Mouse (Mus musculus) olfactory bulb, adult 2 months (tissue): ENCODE measurements at regions not wholly inside any gene's neighbourhood (a gene's known extent, or its start where the extent isn't known, plus 50 kb on each side); places are given as distances from the start of the nearest gene placed in this dataset.

Experiments
- H3K27ac ChIP-seq: fragments of 200-500 bp; 2 replicates; pipeline ENCODE4 v1.5.1; 2012; ENCODE audit warnings: low read depth, low read length; ENCODE audit not compliant: insufficient read depth
- H3K4me1 ChIP-seq: fragments of 200-500 bp; 2 replicates; pipeline ENCODE4 v1.6.1; 2012; ENCODE audit warnings: low read length; ENCODE audit not compliant: control insufficient read depth, insufficient read depth
- H3K4me3 ChIP-seq: fragments of 200-500 bp; 2 replicates; pipeline ENCODE4 v1.5.1; 2012; ENCODE audit warnings: mild to moderate bottlenecking, low read depth, low read length, moderate library complexity; ENCODE audit not compliant: insufficient read depth
- CTCF ChIP-seq: fragments of 200-500 bp; IDR thresholded peaks from 2 replicates; pipeline ENCODE4 v1.5.1; 2012; ENCODE audit warnings: low read depth, mild to moderate bottlenecking, low read length, moderate library complexity; ENCODE audit not compliant: insufficient read depth
- POLR2A ChIP-seq: fragments of 200-500 bp; IDR thresholded peaks from 2 replicates; pipeline ENCODE4 v1.6.1; 2012; ENCODE audit warnings: mild to moderate bottlenecking, low read depth, low read length, moderate library complexity; ENCODE audit not compliant: insufficient read depth
- WGBS: fragments of 180-500 bp; shearing (Covaris S2); methylation state at CpG from one replicate; pipeline ENCODE4 v1.1.7; 2018; 5-methylcytosine and 5-hydroxymethylcytosine counted together

GRCm38 (mm10) chr1:90380034-90380705, 176.4 kb downstream of the Ackr3 start:
- TF ChIP-seq CTCF (no peak), POLR2A (no peak)
- no peak overlapping the region for H3K4me3 ChIP-seq
- H3K4me1 ChIP-seq = no peaks in the 10 kb centered on the region
- WGBS = 81% methylated on average over 9 of the region's 9 CpGs
- no peak overlapping the region for H3K27ac ChIP-seq

GRCm38 (mm10) chr1:90382941-90383470, 179.2 kb downstream of the Ackr3 start:
- H3K27ac ChIP-seq = no peak overlapping the region
- no peak overlapping the region for H3K4me3 ChIP-seq
- TF ChIP-seq CTCF (no peak), POLR2A (no peak)
- H3K4me1 ChIP-seq = no peaks in the 10 kb centered on the region
- 93% methylated on average over 11 of the region's 11 CpGs for WGBS

- 87% methylated on average over 4 of the region's 4 CpGs for WGBS
- Histone ChIP-seq H3K4me3 (no peak overlapping the region), H3K4me1 (peaks cover under 1% of the 10 kb centered on the region), H3K27ac (no peak overlapping the region)
- no peak for TF ChIP-seq CTCF
- no peak for TF ChIP-seq POLR2A
Observed at GRCm38 (mm10) chr1:90385024-90385423, 181.2 kb downstream of the Ackr3 start.

GRCm38 (mm10) chr1:90386792-90387191, 183.0 kb downstream of the Ackr3 start:
- H3K4me3 ChIP-seq = no peak overlapping the region
- 93% methylated on average over 7 of the region's 7 CpGs for WGBS
- H3K4me1 ChIP-seq = peaks cover 3% of the 10 kb centered on the region
- no peak overlapping the region for H3K27ac ChIP-seq
- no peak for TF ChIP-seq POLR2A
- no peak for TF ChIP-seq CTCF

DNA sequence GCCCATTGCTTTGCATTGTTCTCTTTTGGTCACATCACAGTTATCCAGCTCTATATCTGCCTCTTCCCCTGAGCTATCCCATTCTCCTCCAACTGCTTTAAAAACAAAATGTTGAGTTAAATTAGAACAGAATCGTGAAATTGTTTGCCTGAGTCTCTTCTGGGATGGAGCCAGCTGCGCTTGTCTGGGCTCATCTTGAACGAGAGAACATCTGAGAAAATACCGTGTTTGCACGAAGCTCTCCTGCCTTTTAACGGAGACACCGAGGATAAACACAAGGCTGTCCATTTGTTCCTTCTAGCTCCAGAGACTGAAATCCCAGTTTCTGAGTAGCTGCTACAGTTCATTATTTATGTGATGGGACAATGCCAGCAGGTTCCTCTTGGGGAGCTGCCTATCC, 186.6 kb downstream of the Ackr3 start:
- TF ChIP-seq POLR2A = no peak
- no peak for TF ChIP-seq CTCF
- H3K27ac ChIP-seq = no peak overlapping the region
- no peak overlapping the region for H3K4me3 ChIP-seq
- H3K4me1 ChIP-seq = peaks cover 3% of the 10 kb centered on the region
- 55% methylated on average over 7 of the region's 7 CpGs for WGBS

DNA sequence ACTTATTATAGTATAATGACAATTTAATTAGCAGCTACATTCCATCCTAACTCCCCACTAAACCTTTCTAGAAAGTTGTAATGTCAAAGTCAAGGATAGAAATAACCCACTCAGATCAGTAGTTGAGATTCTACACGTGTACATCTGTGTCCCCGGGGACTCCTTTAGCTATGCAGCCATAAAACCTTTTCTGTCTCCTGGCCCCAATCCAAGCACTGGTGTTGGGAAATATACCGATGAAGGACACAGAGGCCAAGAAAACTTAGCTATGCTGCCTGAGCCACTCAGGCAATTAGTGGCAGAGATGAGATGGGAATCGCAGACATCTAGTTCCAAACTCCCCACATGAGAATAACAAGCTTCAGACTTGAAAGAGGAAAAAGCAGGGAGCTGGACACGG, 190.1 kb downstream of the Ackr3 start:
- TF ChIP-seq POLR2A = no peak
- TF ChIP-seq CTCF = no peak
- WGBS = 72% methylated on average over 5 of the region's 5 CpGs
- H3K4me3 ChIP-seq = no peak overlapping the region
- peaks cover 7% of the 10 kb centered on the region for H3K4me1 ChIP-seq
- H3K27ac ChIP-seq = no peak overlapping the region

- no peak for TF ChIP-seq CTCF
- TF ChIP-seq POLR2A = no peak
- Histone ChIP-seq H3K27ac (no peak overlapping the region), H3K4me3 (no peak overlapping the region), H3K4me1 (peaks cover 4% of the 10 kb centered on the region)
- WGBS = 94% methylated on average over 5 of the region's 5 CpGs
Observed at GRCm38 (mm10) chr1:90395331-90396016, 191.7 kb downstream of the Ackr3 start.

DNA sequence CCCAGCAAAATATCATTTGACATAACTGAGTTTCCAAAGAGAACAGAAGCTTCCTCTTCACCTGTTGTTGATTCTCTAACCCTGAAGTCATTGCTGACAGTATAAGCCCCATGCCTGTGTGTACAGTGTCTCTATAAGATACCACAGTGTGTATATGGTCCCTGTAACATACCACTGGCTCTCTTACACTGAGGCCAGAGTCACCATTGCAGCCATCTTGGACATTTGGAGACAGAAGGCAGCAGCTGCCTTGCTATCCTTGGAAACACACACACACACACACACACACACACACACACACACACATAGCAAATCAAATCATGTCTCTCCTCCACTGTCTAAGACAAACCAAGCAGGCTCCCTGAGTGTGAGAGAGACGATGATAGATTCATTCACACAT, 192.9 kb downstream of the Ackr3 start:
- Histone ChIP-seq H3K4me1 (peaks cover 4% of the 10 kb centered on the region), H3K4me3 (no peak overlapping the region), H3K27ac (no peak overlapping the region)
- TF ChIP-seq POLR2A (no peak), CTCF (no peak)
- 88% methylated on average over 1 of the region's 1 CpGs for WGBS

- Histone ChIP-seq H3K27ac (no peak overlapping the region), H3K4me3 (no peak overlapping the region), H3K4me1 (peaks cover 4% of the 10 kb centered on the region)
- WGBS = 29% methylated on average over 5 of the region's 5 CpGs
- TF ChIP-seq POLR2A = no peak
- TF ChIP-seq CTCF = no peak
Observed at GRCm38 (mm10) chr1:90397355-90397754, 193.6 kb downstream of the Ackr3 start.
